Mouse (Mus musculus) layer of hippocampus, adult 8-10 months (tissue): ENCODE data around the gene Cnfn. TPM values are rescaled to one million over a fixed set of nuclear protein-coding genes. Genes with fewer than 3 reads are reported as not detected.
"Not testable (repeated sequence)": the region's sequence is repeated elsewhere in the genome, so short reads cannot be mapped to it uniquely, and the experiment has no call there.

ENCODE experiments used
- DNase-seq, 2 experiments: peaks; one replicate each; pipeline ENCODE4 v3.0.0; 2022; ENCODE audit warnings: low spot score in 2 of 2
- total RNA-seq, 4 experiments: library from RNA; stranded (reverse); gene quantifications; 2 replicates each; pipeline ENCODE4 v1.2.4; 2022

Gene Cnfn
- total RNA-seq, 4 experiments from 2014 or later = 0.73 TPM; not detected in 3

DNA sequence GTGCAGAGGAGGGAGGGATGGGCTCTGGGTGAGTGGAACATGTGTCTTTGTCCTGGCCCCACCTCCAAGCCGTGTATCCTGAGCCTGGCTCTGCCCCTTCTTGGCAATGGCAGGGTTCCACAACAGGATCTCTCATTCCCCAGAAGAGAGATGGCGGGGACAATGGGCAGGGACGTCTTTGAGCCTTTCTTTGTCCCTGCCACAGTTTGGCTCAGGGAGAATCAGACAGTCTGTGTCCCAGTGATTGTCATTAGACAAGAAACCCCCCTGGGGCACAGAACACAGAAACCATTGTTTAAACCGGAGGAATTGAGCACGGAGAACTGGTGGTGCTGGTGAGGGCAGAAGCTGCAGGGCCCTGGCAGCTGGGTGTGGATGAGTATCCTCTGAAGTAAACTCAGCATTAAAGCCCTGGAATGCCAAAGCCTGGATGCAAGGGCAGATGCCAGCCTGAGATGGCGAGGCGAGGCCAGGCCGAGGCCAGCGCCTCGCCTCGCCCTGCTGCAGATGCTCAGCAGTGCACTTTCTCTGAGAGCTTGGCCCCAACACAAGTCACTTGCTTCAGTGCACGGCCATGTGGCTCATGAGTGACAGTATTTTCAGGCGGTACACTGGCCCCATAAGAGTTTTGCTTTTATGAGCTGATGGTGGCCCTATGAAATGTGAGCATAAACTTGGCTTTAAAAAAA, 3.4 kb downstream of the Cnfn start:
- no peak for DNase-seq

DNA sequence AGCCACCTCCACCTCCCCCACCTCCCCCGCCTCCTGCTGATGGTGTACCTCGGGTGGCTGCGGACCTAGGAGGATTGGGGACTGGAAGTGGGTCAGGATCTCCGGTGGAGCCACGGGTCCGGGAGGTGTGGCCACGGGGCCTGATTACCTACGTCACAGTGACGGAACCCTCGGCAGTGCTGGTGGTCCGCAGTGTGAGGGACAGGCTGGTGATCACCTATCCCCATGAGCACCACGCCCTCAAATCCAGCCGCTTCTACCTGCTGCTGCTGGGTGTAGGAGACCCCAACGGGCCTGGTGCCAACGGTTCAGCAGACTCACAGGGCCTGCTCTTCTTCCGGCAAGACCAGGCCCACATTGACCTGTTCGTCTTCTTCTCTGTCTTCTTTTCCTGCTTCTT, 5.9 kb downstream of the Cnfn start:
- DNase-seq = no peak

DNA sequence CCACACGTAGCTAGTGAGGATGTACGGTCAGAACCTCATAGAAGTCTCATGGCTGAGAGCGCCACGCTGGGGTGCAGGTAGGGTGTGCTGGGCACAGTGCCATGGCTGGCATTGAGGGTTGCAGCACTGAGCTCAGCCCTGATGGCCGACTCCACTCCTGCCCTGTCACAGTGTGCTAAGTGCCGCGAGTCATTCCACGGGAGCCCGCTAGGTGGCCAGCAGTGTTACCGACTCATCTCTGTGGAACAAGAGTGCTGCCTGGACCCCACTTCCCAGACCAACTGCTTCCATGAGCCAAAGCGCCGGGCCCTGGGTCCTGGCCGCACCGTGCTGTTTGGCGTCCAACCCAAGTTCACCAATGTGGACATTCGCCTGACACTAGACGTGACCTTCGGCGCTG, 6.4 kb downstream of the Cnfn start:
- DNase-seq = no peak

DNA sequence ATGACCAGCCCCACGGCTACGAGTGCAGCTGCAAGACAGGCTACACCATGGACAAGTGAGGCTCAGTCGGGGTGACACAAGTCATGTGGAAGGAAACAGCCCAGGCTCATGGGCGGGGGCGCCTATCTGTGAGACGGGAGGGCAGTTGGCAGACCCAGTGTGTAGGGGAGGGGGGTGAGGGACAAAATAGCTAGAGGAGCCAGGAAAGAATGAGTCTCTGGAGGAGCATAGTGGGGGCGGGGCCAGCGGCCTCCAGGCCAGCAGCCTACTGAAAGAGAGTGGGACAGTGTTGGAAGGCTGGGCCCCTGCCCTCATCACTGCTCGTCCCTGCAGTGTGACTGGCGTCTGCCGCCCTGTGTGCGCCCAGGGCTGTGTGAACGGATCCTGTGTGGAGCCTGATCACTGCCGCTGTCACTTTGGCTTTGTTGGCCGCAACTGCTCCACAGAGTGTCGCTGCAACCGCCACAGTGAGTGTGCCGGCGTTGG, 10.8 kb downstream of the Cnfn start:
- DNase-seq = no peak

DNA sequence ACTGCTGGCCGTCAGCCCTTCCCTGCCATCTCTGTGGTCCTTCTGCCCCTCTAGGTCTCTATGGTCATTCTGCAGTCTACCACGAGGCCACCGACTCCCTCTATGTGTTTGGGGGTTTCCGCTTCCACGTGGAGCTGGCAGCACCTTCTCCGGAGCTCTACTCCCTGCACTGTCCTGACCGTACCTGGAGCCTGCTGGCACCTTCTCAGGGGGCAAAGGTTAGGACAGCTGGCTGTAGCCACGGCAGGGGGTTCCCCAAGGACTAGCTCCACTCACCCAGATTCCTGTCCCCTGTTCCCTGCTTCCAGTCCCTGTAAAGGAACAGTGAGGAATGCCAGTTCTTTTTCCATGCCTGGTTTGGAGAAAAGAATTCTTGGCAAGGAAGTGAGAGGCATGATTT, 20.7 kb downstream of the Cnfn start:
- DNase-seq = no peak

DNA sequence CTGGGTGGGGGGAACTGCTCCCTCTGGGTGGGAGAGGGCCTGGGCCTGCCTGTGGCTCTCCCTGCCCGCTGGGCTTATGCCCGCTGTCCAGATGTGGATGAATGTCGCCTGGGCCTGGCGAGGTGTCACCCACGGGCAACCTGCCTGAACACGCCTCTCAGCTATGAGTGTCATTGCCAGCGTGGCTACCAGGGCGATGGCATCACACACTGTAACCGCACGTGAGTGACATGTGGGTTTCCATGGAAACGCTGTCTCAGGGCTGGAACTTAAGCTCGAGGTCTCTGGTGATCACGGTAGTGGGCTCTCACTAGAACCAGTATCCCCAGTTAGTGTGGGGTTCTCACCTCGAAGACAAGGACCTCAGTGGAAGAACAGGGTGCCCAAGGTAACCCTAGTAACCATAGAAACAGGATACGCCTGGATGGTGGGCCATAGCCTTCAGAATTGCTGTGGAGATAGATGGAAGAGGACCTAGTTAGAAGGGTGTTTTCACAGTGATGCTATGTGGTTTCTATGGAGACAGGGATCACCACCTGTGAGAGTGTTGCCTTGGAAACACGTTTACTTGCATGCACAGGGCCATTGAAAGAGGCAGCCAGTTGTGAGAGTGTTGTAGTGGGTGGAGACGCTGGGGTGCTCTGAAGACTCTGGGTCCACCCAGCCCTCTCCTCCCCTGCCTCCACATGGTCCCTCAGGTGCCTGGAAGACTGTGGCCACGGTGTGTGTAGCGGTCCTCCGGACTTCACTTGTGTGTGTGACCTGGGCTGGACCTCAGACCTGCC, 28.3 kb downstream of the Cnfn start:
- no peak for DNase-seq

DNA sequence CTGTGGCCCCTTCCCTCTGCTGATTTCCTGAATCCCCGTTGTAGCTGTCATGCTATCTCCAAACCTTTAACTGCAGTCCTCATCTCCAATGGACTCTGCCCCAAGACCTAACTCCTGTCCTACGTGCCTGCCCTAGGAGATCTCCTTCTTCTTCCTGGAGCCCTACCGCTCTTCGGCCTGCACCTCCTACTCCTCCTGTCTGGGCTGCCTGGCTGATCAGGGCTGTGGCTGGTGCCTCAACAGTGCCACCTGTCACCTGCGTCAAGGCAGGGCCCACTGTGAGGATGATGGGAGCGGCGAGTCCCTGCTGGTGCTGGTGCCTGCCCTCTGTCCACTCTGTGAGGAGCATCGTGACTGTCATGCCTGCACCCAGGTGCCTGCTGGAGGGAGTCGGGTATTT, 30.2 kb downstream of the Cnfn start:
- DNase-seq = no peak

DNA sequence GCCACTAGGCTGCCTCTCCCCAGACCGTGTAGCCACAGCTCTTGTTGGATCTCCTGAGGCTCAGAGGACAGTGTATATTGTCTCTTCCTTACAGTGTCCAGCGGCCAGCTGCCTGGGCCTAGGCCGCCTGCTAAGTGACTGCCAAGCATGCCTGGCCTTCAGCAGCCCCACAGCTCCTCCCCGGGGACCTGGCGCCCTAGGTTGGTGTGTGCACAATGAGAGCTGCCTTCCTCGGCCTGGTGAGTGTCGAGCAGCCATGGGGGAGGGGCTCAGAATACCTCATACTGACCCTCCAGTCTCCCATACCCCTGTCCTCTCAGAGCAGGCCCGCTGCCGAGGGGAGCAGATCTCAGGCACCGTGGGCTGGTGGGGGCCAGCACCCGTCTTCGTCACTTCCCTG, 35.1 kb downstream of the Cnfn start:
- no peak for DNase-seq

DNA sequence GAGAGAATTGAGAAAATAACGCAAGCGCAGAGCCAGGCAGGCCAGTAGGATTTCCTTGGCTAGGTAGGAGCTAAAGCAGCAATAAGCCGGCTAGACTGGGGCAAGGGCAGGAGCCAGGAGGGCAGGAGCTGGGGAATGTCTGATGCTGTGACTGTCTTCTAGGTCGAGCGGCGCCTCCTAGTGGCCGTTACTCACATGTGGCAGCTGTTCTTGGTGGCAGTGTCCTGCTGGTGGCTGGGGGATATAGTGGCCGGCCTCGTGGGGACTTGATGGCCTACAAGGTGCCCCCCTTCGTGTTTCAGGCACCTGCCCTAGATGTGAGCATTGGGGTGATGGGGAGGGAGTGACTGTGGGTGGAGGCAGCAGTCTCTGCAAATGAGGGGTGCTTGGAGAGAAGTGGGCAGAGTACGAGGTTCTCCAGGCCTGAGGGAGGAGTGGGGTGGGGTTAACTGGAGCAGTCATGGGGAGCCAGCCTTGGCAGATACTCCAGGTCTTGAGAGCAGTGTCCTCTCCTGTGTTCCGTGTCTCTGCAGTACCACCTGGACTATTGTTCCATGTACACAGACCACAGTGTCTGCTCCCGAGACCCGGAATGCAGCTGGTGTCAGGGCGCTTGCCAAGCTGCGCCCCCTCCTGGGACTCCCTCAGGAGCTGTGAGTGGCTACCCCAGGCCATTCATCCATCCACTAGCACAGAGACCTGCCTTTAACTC, 35.8 kb downstream of the Cnfn start:
- DNase-seq = peak in 1 of 2 experiments; percentile 69

DNA sequence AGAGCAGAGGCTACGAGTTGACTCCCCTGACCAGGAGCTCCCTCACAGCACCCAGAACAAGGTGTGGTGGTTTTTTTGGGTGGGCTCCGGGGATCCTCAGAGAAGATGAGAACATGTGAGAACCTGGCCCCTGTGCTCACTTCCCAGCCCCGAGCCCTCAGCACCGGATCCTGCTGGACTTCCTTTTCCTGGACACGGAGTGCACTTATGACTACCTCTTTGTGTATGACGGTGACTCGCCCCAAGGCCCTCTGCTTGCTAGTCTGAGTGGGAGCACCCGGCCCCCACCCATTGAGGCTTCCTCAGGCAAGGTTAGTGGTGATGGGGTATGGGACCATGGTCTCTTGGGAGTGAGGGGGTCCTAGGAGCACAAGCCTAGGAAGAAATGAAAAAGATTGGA, 43.3 kb downstream of the Cnfn start:
- no peak for DNase-seq

DNA sequence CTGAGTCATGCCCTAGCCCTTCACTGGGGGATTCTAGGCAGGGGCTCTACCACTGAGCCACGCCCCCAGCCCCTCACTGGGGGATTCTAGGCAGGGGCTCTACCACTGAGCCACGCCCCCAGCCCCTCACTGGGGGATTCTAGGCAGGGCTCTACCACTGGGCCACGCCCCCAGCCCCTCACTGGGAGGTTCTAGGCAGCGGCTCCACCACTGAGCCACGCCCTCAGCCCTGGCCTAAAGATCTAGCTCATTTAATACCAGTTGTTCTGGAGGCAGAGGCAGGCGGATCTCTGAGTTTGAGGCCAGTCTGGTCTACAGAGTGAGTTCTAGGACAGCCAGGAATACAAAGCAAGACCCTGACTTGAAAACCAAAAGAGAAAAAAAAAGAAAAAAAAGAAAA, 44.1 kb downstream of the Cnfn start:
- DNase-seq = not testable (repeated sequence)

DNA sequence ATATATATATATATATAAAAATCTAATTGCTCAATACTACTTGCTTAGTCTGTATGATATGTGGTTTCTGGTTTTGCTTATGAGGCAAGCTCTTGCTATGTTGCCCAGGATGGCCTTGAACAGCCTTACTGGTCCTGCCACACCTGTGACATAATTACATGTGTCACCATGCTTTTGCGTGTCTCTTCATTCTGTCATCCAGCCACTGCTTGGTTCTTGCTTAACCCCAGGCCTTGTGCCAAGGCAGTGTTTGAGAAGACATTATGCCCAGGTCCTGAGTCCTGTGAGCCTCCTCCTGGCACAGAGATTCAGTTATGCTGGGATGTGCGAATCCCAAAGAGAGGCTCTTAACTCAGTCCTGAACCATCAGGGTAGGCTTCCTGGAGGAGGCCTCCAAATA, 46.3 kb downstream of the Cnfn start:
- DNase-seq = no peak

DNA sequence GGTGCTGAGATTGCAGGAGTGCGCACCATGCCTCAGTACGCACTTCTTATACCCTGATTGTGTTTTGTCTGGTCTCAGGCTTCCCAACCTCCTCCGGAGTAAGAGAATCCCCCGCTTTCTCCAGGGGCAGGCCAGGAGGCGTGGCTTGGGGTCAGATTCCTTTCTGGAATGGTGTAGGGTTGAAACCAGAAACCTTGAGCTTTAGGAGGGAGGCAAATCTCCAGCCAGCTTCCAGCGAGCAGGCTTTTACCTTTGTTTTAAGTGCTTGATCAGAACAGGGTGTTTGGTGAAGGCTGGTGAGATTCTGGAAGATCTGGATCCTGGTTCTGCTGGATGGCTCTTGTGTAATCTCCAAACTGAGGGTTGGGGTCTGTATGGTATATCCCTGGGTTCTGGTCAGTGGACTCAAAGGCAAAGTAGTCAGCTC, 47.5 kb downstream of the Cnfn start:
- DNase-seq = no peak

Other genes starting within 250 kb of the Cnfn start
- gene Pou2f2, start 190.0 kb downstream of the Cnfn start, total RNA-seq = 10 to 100 TPM in 3 of 4 experiments, 1 to 10 TPM in 1; 8.9 to 14.3 (median 11.7) TPM
- 10 to 100 TPM; 22.0 to 28.9 (median 26.5) TPM for gene Dedd2, start 149.1 kb downstream of the Cnfn start, total RNA-seq
- gene Zfp526, start 148.3 kb downstream of the Cnfn start, total RNA-seq = 10 to 100 TPM; 11.2 to 12.5 (median 11.7) TPM
- gene Gsk3a, start 131.9 kb downstream of the Cnfn start, total RNA-seq = 100 to 1,000 TPM; 198 to 216 (median 204) TPM
- gene Erf, start 119.0 kb downstream of the Cnfn start, total RNA-seq = 10 to 100 TPM; 39.0 to 61.0 (median 49.4) TPM
- gene Cic, start 102.0 kb downstream of the Cnfn start, total RNA-seq = 100 to 1,000 TPM; 196 to 252 (median 228) TPM
- gene Pafah1b3, start 71.7 kb downstream of the Cnfn start, total RNA-seq = 10 to 100 TPM; 25.2 to 28.9 (median 27.9) TPM
- under 1 TPM in 1 of 4 experiments, not detected in 3; 0.25 TPM for gene Prr19, start 68.3 kb downstream of the Cnfn start, total RNA-seq
- 10 to 100 TPM; 28.7 to 36.7 (median 33.4) TPM for gene Tmem145, start 63.6 kb downstream of the Cnfn start, total RNA-seq
- 100 to 1,000 TPM in 2 of 4 experiments, 10 to 100 TPM in 2; 90.3 to 107 (median 97.0) TPM for gene Megf8, start 52.6 kb downstream of the Cnfn start, total RNA-seq
- gene Lipe, start 29.0 kb upstream of the Cnfn start, total RNA-seq = 10 to 100 TPM in 1 of 4 experiments, 1 to 10 TPM in 3; 7.1 to 10.3 (median 9.0) TPM
- gene Cxcl17, start 43.2 kb upstream of the Cnfn start, total RNA-seq = not detected
- 1 to 10 TPM; 2.3 to 5.1 (median 2.8) TPM for gene Ceacam1, start 107.9 kb upstream of the Cnfn start, total RNA-seq
- gene Ceacam2, start 170.1 kb upstream of the Cnfn start, total RNA-seq = 1 to 10 TPM in 1 of 4 experiments, under 1 TPM in 3; 0.27 to 1.1 (median 0.37) TPM
- gene Erich4, start 246.2 kb upstream of the Cnfn start, total RNA-seq = not detected
- gene Dmac2, start 249.7 kb upstream of the Cnfn start, total RNA-seq = 10 to 100 TPM; 49.8 to 61.0 (median 52.2) TPM